In the genomic region with DNA sequence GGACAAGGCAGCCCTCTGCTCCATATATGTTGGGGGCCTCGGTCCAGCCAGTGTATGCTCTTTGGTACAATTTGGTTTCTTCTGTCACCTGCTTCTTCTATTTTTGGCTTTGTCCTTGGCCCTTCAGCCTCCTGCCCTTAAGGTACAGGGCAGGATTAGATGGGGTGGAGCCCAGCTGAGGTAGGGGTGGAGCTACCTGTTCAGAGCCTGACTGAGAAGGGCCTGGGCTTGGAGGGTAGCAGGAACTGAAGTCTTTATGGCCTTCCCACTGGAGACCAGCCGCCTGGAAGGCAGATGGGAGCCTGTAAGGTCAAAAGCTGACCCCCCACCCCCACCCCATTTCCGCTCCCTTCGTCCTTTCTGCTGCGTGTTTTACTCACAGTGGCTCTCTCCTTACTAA, we compare ENCODE assay signal across 19 mouse cellular contexts. TPM values are rescaled to one million over a fixed set of nuclear protein-coding genes. Genes with fewer than 3 reads are reported as not detected.
DNase-seq lines count a peak whose midpoint lies in the region; ATAC-seq lines count a peak whose summit lies in the region.
"Had no signal": no experiment of that assay in that cellular context is flagged by ENCODE, and none has a peak within 500 bp of the region (broad histone marks: within the 10 kb centered on the region; RNA-seq: fewer than 3 reads in every experiment).

No protein-coding gene starts in this region.

- peak overlapping the region; percentile 12; the same call in 1 of the 2 replicates for H3K27ac ChIP-seq in limb, embryonic 11.5 days (replicated peaks; ENCODE audit: low read depth, low read length)
- no peak overlapping the region for H3K27ac ChIP-seq in limb, embryonic 10.5 days
- H3K27ac ChIP-seq in forebrain, embryonic 15.5 days (replicated peaks): no peak overlapping the region
- no peak overlapping the region for H3K27ac ChIP-seq in hindbrain, embryonic 13.5 days
- H3K27ac ChIP-seq: heart, embryonic 13.5 days had no signal

- H3K9ac ChIP-seq in limb, embryonic 11.5 days (ENCODE audit: low read length): peak overlapping the region; percentile 4; the same call in 1 of the 2 replicates
- no peak overlapping the region for H3K9ac ChIP-seq in forebrain, embryonic 15.5 days (replicated peaks)
- no peak overlapping the region for H3K9ac ChIP-seq in hindbrain, embryonic 13.5 days
- H3K9ac ChIP-seq: heart, embryonic 13.5 days; limb, embryonic 12.5 days had no signal

- H3K4me1 ChIP-seq in limb, embryonic 11.5 days (ENCODE audit: control insufficient read depth, insufficient read depth, low read length): no peaks in the 10 kb centered on the region
- H3K4me1 ChIP-seq in limb, embryonic 10.5 days: peaks cover 13% of the 10 kb centered on the region
- no peaks in the 10 kb centered on the region for H3K4me1 ChIP-seq in forebrain, embryonic 15.5 days
- no peaks in the 10 kb centered on the region for H3K4me1 ChIP-seq in hindbrain, embryonic 13.5 days (replicated peaks)
- H3K4me1 ChIP-seq: limb, embryonic 12.5 days had no signal

- no peak for DNase-seq in limb, embryonic 11.5 days (ENCODE audit: low spot score)
- DNase-seq in limb, embryonic 10.5 days (ENCODE audit: low spot score): no peak
- DNase-seq in kidney, adult 18-20 months: peak; percentile 80
- DNase-seq in kidney, postnatal 36 days: peak; percentile 78 to 86
- DNase-seq in lung, postnatal 36 days: peak; percentile 77
- no peak for DNase-seq in spleen, adult 12 weeks (ENCODE audit: low spot score)
- DNase-seq: adrenal gland, adult 2 months; cerebellum, adult 2 months; gastrocnemius, postnatal 14 days; spleen, adult 18-20 months had no signal

- WGBS in limb, embryonic 11.5 days: 40% methylated on average over 5 of the region's 5 CpGs
- 44% methylated on average over 5 of the region's 5 CpGs for WGBS in limb, embryonic 10.5 days
- 68% methylated on average over 5 of the region's 5 CpGs for WGBS in forebrain, embryonic 15.5 days
- WGBS in hindbrain, embryonic 13.5 days: 58% methylated on average over 5 of the region's 5 CpGs

- no peak overlapping the region for H3K4me2 ChIP-seq in limb, embryonic 11.5 days (ENCODE audit: low read depth, severe bottlenecking)
- no peak overlapping the region for H3K4me2 ChIP-seq in forebrain, embryonic 15.5 days (replicated peaks)
- no peak overlapping the region for H3K4me2 ChIP-seq in hindbrain, embryonic 13.5 days
- H3K4me2 ChIP-seq: heart, embryonic 13.5 days; limb, embryonic 12.5 days had no signal

- no peaks in the 10 kb centered on the region for H3K27me3 ChIP-seq in limb, embryonic 11.5 days (ENCODE audit: control insufficient read depth, insufficient read depth, low read length)
- H3K27me3 ChIP-seq in limb, embryonic 10.5 days (ENCODE audit: low read depth, poor library complexity, severe bottlenecking): no peaks in the 10 kb centered on the region
- H3K27me3 ChIP-seq in forebrain, embryonic 15.5 days: no peaks in the 10 kb centered on the region
- no peaks in the 10 kb centered on the region for H3K27me3 ChIP-seq in hindbrain, embryonic 13.5 days
- H3K27me3 ChIP-seq: heart, embryonic 13.5 days; limb, embryonic 12.5 days had no signal

- H3K4me3 ChIP-seq in limb, embryonic 11.5 days (ENCODE audit: low read depth, low read length): no peak overlapping the region
- H3K4me3 ChIP-seq in limb, embryonic 10.5 days: no peak overlapping the region
- no peak overlapping the region for H3K4me3 ChIP-seq in forebrain, embryonic 15.5 days
- no peak overlapping the region for H3K4me3 ChIP-seq in hindbrain, embryonic 13.5 days
- H3K4me3 ChIP-seq: heart, embryonic 13.5 days; limb, embryonic 12.5 days had no signal

- no peak for ATAC-seq in limb, embryonic 11.5 days (ENCODE audit: insufficient number of reproducible peaks, low FRiP score, low TSS enrichment, low read depth)
- no peak for ATAC-seq in forebrain, embryonic 15.5 days (replicated peaks)
- no peak for ATAC-seq in hindbrain, embryonic 13.5 days (ENCODE audit: low FRiP score)
- ATAC-seq: forebrain, embryonic 14.5 days; hindbrain, embryonic 16.5 days had no signal

- H3K36me3 ChIP-seq in limb, embryonic 11.5 days (ENCODE audit: control insufficient read depth, insufficient read depth, low read length): no peaks in the 10 kb centered on the region
- H3K36me3 ChIP-seq in limb, embryonic 10.5 days: no peaks in the 10 kb centered on the region
- no peaks in the 10 kb centered on the region for H3K36me3 ChIP-seq in forebrain, embryonic 15.5 days
- no peaks in the 10 kb centered on the region for H3K36me3 ChIP-seq in hindbrain, embryonic 13.5 days
- H3K36me3 ChIP-seq: heart, embryonic 13.5 days; limb, embryonic 12.5 days had no signal

- H3K9me3 ChIP-seq in limb, embryonic 11.5 days (ENCODE audit: control insufficient read depth, low read length): no peaks in the 10 kb centered on the region
- H3K9me3 ChIP-seq in limb, embryonic 10.5 days (replicated peaks): no peaks in the 10 kb centered on the region
- H3K9me3 ChIP-seq in forebrain, embryonic 15.5 days: no peaks in the 10 kb centered on the region
- no peaks in the 10 kb centered on the region for H3K9me3 ChIP-seq in hindbrain, embryonic 13.5 days
- H3K9me3 ChIP-seq: heart, embryonic 13.5 days; limb, embryonic 12.5 days had no signal

RNA-seq across cellular contexts. Expression of a gene that starts 10.7 kb away (rescaled TPM):
- polyA plus RNA-seq in limb, embryonic 11.5 days (2014; fragmentation: Nextera tagmentation; extraction: Ambion mirVana): 95.4 and 100 TPM in 2 replicates
- polyA plus RNA-seq in limb, embryonic 10.5 days (2016; fragmentation: Nextera tagmentation; extraction: Ambion mirVana): 102 and 112 TPM in 2 replicates
- polyA plus RNA-seq in forebrain, embryonic 15.5 days (2015; fragmentation: Nextera tagmentation; extraction: Ambion mirVana): 137 and 144 TPM in 2 replicates
- polyA plus RNA-seq in hindbrain, embryonic 13.5 days (2015; fragmentation: Nextera tagmentation; extraction: Ambion mirVana): 165 and 166 TPM in 2 replicates

RNA-seq across cellular contexts. Expression of a gene that starts 11.3 kb away (rescaled TPM):
- polyA plus RNA-seq in limb, embryonic 11.5 days (2014; fragmentation: Nextera tagmentation; extraction: Ambion mirVana): 0.99 and 1.1 TPM in 2 replicates
- 0.55 and 0.73 TPM in 2 replicates for polyA plus RNA-seq in limb, embryonic 10.5 days (2016; fragmentation: Nextera tagmentation; extraction: Ambion mirVana)
- 1.0 and 2.2 TPM in 2 replicates for polyA plus RNA-seq in forebrain, embryonic 15.5 days (2015; fragmentation: Nextera tagmentation; extraction: Ambion mirVana)
- polyA plus RNA-seq in hindbrain, embryonic 13.5 days (2015; fragmentation: Nextera tagmentation; extraction: Ambion mirVana): 1.9 and 2.2 TPM in 2 replicates

RNA-seq across cellular contexts. Expression of a gene that starts 40.3 kb away (rescaled TPM):
- not detected in 2 replicates for polyA plus RNA-seq in limb, embryonic 11.5 days (2014; fragmentation: Nextera tagmentation; extraction: Ambion mirVana)
- polyA plus RNA-seq in limb, embryonic 10.5 days (2016; fragmentation: Nextera tagmentation; extraction: Ambion mirVana): not detected in 2 replicates
- 0.08 TPM in 1 of 2 replicates, not detected in the other for polyA plus RNA-seq in forebrain, embryonic 15.5 days (2015; fragmentation: Nextera tagmentation; extraction: Ambion mirVana)
- 0.13 TPM in 1 of 2 replicates, not detected in the other for polyA plus RNA-seq in hindbrain, embryonic 13.5 days (2015; fragmentation: Nextera tagmentation; extraction: Ambion mirVana)
- polyA plus RNA-seq: adrenal gland, adult 2 months; cerebellum, adult 2 months; cortical plate, adult 2 months; embryonic facial prominence, embryonic 14.5 days; forebrain, embryonic 14.5 days; hindbrain, embryonic 16.5 days; neural tube, embryonic 14.5 days had no signal

Comparison
In these comparisons a context has a peak if more than half of its experiments do, and no peak if none do; other contexts are left out.
1. DNase-seq: peak in kidney, adult 18-20 months (single experiment), kidney, postnatal 36 days (2 of 2) and lung, postnatal 36 days (single experiment); none in limb, embryonic 11.5 days (single experiment), limb, embryonic 10.5 days (single experiment) and spleen, adult 12 weeks (single experiment).